Mouse (Mus musculus) myocyte (in vitro differentiated cells): Measurements from ENCODE around the gene 3110040N11Rik. TPM values are rescaled to one million over a fixed set of nuclear protein-coding genes. Genes with fewer than 3 reads are reported as not detected.
"Not testable (repeated sequence)": the region's sequence is repeated elsewhere in the genome, so short reads cannot be mapped to it uniquely, and the experiment has no call there.

Experiments
- H3K27me3 ChIP-seq: one replicate; pipeline ENCODE4 v1.6.1; 2011; ENCODE audit not compliant: control insufficient read depth, insufficient read depth, insufficient read length
- H3K36me3 ChIP-seq: one replicate; pipeline ENCODE4 v1.6.1; 2011; ENCODE audit not compliant: control insufficient read depth, insufficient read depth
- H3K4me2 ChIP-seq: one replicate; pipeline ENCODE4 v1.6.1; 2011; ENCODE audit warnings: low read depth, control low read depth
- H3K4me3 ChIP-seq: one replicate; pipeline ENCODE4 v1.5.1; 2011; ENCODE audit warnings: mild to moderate bottlenecking, control low read depth, moderate library complexity
- H3K79me2 ChIP-seq: one replicate; pipeline ENCODE4 v1.6.1; 2011; ENCODE audit not compliant: control insufficient read depth, insufficient read depth
- H3ac ChIP-seq: one replicate; pipeline ENCODE4 v1.6.1; 2011; ENCODE audit not compliant: control insufficient read depth, insufficient read length
- CEBPB ChIP-seq: IDR thresholded peaks from 2 replicates; pipeline ENCODE4 v1.6.1; 2011; ENCODE audit warnings: mild to moderate bottlenecking, moderate library complexity; ENCODE audit not compliant: poor library complexity, insufficient read depth, severe bottlenecking
- E2F4 ChIP-seq: IDR thresholded peaks from one replicate; pipeline ENCODE4 v1.6.1; 2011; ENCODE audit warnings: mild to moderate bottlenecking, control low read depth, moderate library complexity; ENCODE audit not compliant: insufficient read depth
- MAX ChIP-seq: IDR thresholded peaks from one replicate; pipeline ENCODE4 v1.6.1; 2011; ENCODE audit warnings: low read depth, mild to moderate bottlenecking, control low read depth
- MYOD1 ChIP-seq, 3 experiments: IDR thresholded peaks; one replicate each; pipeline ENCODE4 v1.6.1; 2011; ENCODE audit warnings: control low read depth in 2 of 3, low read depth in 2 of 3, mild to moderate bottlenecking in 2 of 3, moderate library complexity in 1 of 3; ENCODE audit not compliant: insufficient read length in 2 of 3, control insufficient read depth in 1 of 3
- MYOG ChIP-seq, 3 experiments: IDR thresholded peaks; one replicate each; pipeline ENCODE4 v1.6.1; 2011; ENCODE audit warnings: control low read depth in 2 of 3, low read depth in 2 of 3, mild to moderate bottlenecking in 2 of 3; ENCODE audit not compliant: insufficient read length in 2 of 3, control insufficient read depth in 1 of 3, insufficient read depth in 1 of 3
- POLR2A ChIP-seq: IDR thresholded peaks from one replicate; pipeline ENCODE4 v1.6.1; 2011; ENCODE audit warnings: low read depth, mild to moderate bottlenecking, control low read depth, moderate library complexity; ENCODE audit not compliant: insufficient read length
- POLR2AphosphoS2 ChIP-seq: IDR thresholded peaks from one replicate; pipeline ENCODE4 v1.6.1; 2011; ENCODE audit warnings: low read depth, control low read depth; ENCODE audit not compliant: insufficient read length
- REST ChIP-seq: IDR thresholded peaks from one replicate; pipeline ENCODE4 v1.6.1; 2011; ENCODE audit warnings: mild to moderate bottlenecking, control low read depth, moderate library complexity; ENCODE audit not compliant: insufficient read depth, insufficient read length
- SRF ChIP-seq: IDR thresholded peaks from one replicate; pipeline ENCODE4 v1.6.1; 2011; ENCODE audit warnings: low read depth; ENCODE audit not compliant: control insufficient read depth, insufficient read length
- TCF12 ChIP-seq: IDR thresholded peaks from one replicate; pipeline ENCODE4 v1.6.1; 2011; ENCODE audit warnings: mild to moderate bottlenecking, control low read depth; ENCODE audit not compliant: poor library complexity, insufficient read depth, severe bottlenecking
- TCF3 ChIP-seq: IDR thresholded peaks from one replicate; pipeline ENCODE4 v1.6.1; 2011; ENCODE audit warnings: low read depth, control low read depth; ENCODE audit not compliant: insufficient read length
- USF1 ChIP-seq: IDR thresholded peaks from one replicate; pipeline ENCODE4 v1.6.1; 2011; ENCODE audit warnings: low read depth, mild to moderate bottlenecking, control low read depth, moderate library complexity
- polyA plus RNA-seq: library from polyadenylated mRNA; unstranded; fragments of >200 nt; fragmentation: generic; extraction: Trizol; gene quantifications from one replicate; pipeline ENCODE4 v1.2.1, GENCODE M21; 2012; ENCODE audit warnings: missing spikeins

3110040N11Rik gene
- 28.6 TPM for polyA plus RNA-seq

GRCm38 (mm10) chr7:81789095-81789757 lies at the start of gene 3110040N11Rik:
3110040N11Rik (minus strand) TSS chr7:81789478.
- peaks cover 14% of the 10 kb centered on the region for H3K36me3 ChIP-seq
- no peaks in the 10 kb centered on the region for H3K79me2 ChIP-seq
- no peak for TF ChIP-seq TCF12
- peak; percentile 98 for TF ChIP-seq POLR2AphosphoS2
- TF ChIP-seq CEBPB: no peak
- no peak for TF ChIP-seq MAX
- peak; percentile 22 for TF ChIP-seq SRF
- TF ChIP-seq REST: no peak
- TF ChIP-seq POLR2A: peak; percentile 97
- TF ChIP-seq TCF3: no peak
- TF ChIP-seq MYOD1 (IDR thresholded peaks at IDR 0.05; ENCODE audit: control insufficient read depth in 1 of 3, insufficient read length in 2 of 3, low read depth in 2 of 3): peak in 1 of 3 experiments; percentile 57
- TF ChIP-seq MYOG (IDR thresholded peaks at IDR 0.05; ENCODE audit: control insufficient read depth in 1 of 3, insufficient read depth in 1 of 3, insufficient read length in 2 of 3, low read depth in 2 of 3): no peak
- no peak for TF ChIP-seq USF1
- TF ChIP-seq E2F4: no peak
- peak within 1 kb of the TSS; percentile 77 for H3K4me2 ChIP-seq
- peak within 1 kb of the TSS; percentile 78 for H3ac ChIP-seq
- H3K27me3 ChIP-seq: no peaks in the 10 kb centered on the region
- peak within 1 kb of the TSS; percentile 68 for H3K4me3 ChIP-seq

DNA sequence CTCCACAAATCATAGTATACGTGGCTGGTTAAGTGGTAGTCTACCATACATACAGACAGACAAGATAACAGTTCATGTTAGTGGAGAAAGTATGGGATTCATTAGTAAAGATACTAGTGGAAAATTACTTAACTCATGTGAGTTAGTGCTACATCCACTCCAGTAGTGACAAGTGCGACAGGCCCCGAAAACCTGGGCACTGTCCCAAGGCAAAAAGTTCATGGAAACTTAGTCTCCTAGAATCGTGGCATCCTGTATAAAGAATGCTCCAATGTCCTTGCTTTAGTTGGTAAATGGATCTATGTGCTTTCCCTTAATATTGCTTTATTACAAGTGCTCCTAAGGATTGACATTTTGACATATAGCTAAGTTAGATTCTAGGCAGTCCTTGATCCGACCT lies 48.5 kb upstream of the 3110040N11Rik start:
- H3K4me3 ChIP-seq, H3ac ChIP-seq, H3K27me3 ChIP-seq: not testable (repeated sequence)

GRCm38 (mm10) chr7:81835430-81835829 lies 46.2 kb upstream of the 3110040N11Rik start:
- TF ChIP-seq REST (no peak), MYOD1 (IDR thresholded peaks at IDR 0.05; ENCODE audit: control insufficient read depth in 1 of 3, insufficient read length in 2 of 3, low read depth in 2 of 3) (no peak), TCF12 (no peak), TCF3 (no peak), POLR2A (no peak), E2F4 (no peak), CEBPB (no peak), MAX (no peak), USF1 (no peak), POLR2AphosphoS2 (no peak), SRF (no peak)

More for the DNA sequence above, 48.5 kb upstream of the 3110040N11Rik start:
- not testable (repeated sequence) for H3K36me3 ChIP-seq, H3K4me2 ChIP-seq, H3K79me2 ChIP-seq

DNA sequence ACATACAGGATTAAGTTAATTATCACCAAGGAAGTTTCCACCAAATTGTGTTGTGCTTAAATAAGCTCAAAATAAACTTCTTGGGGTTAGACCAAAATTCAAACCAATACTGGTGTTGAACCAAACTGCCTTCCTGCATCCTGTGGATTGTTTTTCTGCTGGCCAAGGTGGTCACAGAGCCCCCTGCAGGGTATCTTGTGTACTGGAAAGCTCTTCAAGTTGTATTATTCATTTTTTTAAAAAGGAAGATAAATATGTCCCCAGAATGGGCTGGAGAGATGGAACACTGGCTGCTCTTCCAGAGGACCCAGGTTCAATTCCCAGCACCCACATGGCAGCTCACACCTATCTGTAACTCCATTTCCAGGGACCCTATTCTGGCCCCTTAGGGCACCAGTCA lies 45.6 kb upstream of the 3110040N11Rik start:
- no peak overlapping the region for H3K4me3 ChIP-seq
- no peaks in the 10 kb centered on the region for H3K36me3 ChIP-seq
- no peaks in the 10 kb centered on the region for H3K27me3 ChIP-seq
- H3K79me2 ChIP-seq: no peaks in the 10 kb centered on the region
- TF ChIP-seq POLR2A (no peak), POLR2AphosphoS2 (no peak), USF1 (no peak), E2F4 (no peak), CEBPB (no peak), MAX (no peak), TCF12 (no peak), SRF (no peak), MYOG (IDR thresholded peaks at IDR 0.05; ENCODE audit: control insufficient read depth in 1 of 3, insufficient read depth in 1 of 3, insufficient read length in 2 of 3, low read depth in 2 of 3) (no peak), MYOD1 (IDR thresholded peaks at IDR 0.05; ENCODE audit: control insufficient read depth in 1 of 3, insufficient read length in 2 of 3, low read depth in 2 of 3) (no peak), TCF3 (no peak), REST (no peak)
- no peak overlapping the region for H3ac ChIP-seq
- H3K4me2 ChIP-seq: no peak overlapping the region

More at GRCm38 (mm10) chr7:81835430-81835829, 46.2 kb upstream of the 3110040N11Rik start:
- H3K79me2 ChIP-seq: no peaks in the 10 kb centered on the region
- no peak overlapping the region for H3K4me2 ChIP-seq
- H3K27me3 ChIP-seq: no peaks in the 10 kb centered on the region
- H3K36me3 ChIP-seq: no peaks in the 10 kb centered on the region
- H3K4me3 ChIP-seq: no peak overlapping the region
- no peak overlapping the region for H3ac ChIP-seq

GRCm38 (mm10) chr7:81829379-81829894 lies 40.2 kb upstream of the 3110040N11Rik start, which contains the start of gene Btbd1:
Btbd1 (minus strand) TSS chr7:81829431.
- H3K36me3 ChIP-seq: no peaks in the 10 kb centered on the region
- H3ac ChIP-seq: peak within 1 kb of the TSS; percentile 90
- peak within 1 kb of the TSS; percentile 64 for H3K4me3 ChIP-seq
- peak within 1 kb of the TSS; percentile 89 for H3K4me2 ChIP-seq
- H3K27me3 ChIP-seq: no peaks in the 10 kb centered on the region
- TF ChIP-seq TCF12 (no peak), POLR2A (peak; percentile 87), REST (no peak), SRF (peak; percentile 79), CEBPB (no peak), MYOD1 (IDR thresholded peaks at IDR 0.05; ENCODE audit: control insufficient read depth in 1 of 3, insufficient read length in 2 of 3, low read depth in 2 of 3) (peak in 1 of 3 experiments; percentile 2), TCF3 (no peak), POLR2AphosphoS2 (peak; percentile 86), MAX (no peak), E2F4 (no peak), USF1 (no peak), MYOG (IDR thresholded peaks at IDR 0.05; ENCODE audit: control insufficient read depth in 1 of 3, insufficient read depth in 1 of 3, insufficient read length in 2 of 3, low read depth in 2 of 3) (no peak)
- H3K79me2 ChIP-seq: peaks cover 42% of the 10 kb centered on the region
